Mouse (Mus musculus) lung, postnatal 0 days (tissue): ENCODE measurements around the gene Gipc2.

ENCODE experiments used
- CTCF ChIP-seq: IDR thresholded peaks from 2 replicates; pipeline ENCODE4 v1.5.1; 2016; ENCODE audit warnings: antibody characterized with exemption, mild to moderate bottlenecking
- EP300 ChIP-seq: IDR thresholded peaks from 2 replicates; pipeline ENCODE4 v1.6.1; 2016; ENCODE audit warnings: antibody characterized with exemption, mild to moderate bottlenecking, control low read depth

GRCm38 (mm10) chr3:152189306-152189705 is 23.3 kb upstream of the Gipc2 start:
- TF ChIP-seq CTCF (no peak), EP300 (peak; percentile 35)
